Mouse (Mus musculus): ENCODE measurements at regions not wholly inside any gene's neighbourhood (a gene's known extent, or its start where the extent isn't known, plus 50 kb on each side); places are given as distances from the start of the nearest gene placed in this dataset.

DNA sequence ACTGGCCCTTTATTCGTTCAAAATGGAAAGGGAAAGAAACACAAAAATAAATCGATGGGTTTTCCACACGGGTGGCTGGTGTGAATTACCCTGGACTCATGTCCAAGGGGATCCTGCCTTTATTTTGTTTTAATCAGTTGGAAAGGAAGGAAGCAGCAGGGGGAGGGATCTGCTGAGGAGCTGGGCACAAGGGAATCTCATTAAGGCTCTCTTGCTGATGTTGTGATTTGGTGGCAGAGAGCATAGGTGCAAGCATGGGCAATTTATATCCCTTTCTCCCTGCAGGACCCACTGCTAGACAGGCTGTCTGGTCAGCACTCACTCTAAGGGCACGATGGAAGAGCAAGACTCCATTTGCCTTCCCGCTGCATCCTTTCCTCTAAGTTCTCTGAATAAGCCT, 469.2 kb downstream of the Epha7 start:
- WGBS = 16% methylated on average over 5 of the region's 5 CpGs
- DNase-seq (ENCODE audit: low spot score) (no peak), ATAC-seq (replicated peaks; ENCODE audit: low FRiP score) (peak; percentile 75)
- Histone ChIP-seq H3K36me3 (ENCODE audit: control insufficient read depth, insufficient read depth, low read length) (no peaks in the 10 kb centered on the region), H3K9ac (ENCODE audit: low read length) (no peak overlapping the region), H3K9me3 (ENCODE audit: control insufficient read depth, low read length) (no peaks in the 10 kb centered on the region), H3K4me2 (ENCODE audit: low read depth, low read length, severe bottlenecking) (no peak overlapping the region), H3K4me3 (ENCODE audit: low read depth, low read length) (no peak overlapping the region), H3K4me1 (replicated peaks; ENCODE audit: control insufficient read depth, insufficient read depth, low read length) (no peaks in the 10 kb centered on the region), H3K27ac (ENCODE audit: low read depth, low read length) (no peak overlapping the region), H3K27me3 (ENCODE audit: control insufficient read depth, insufficient read depth, low read length) (no peaks in the 10 kb centered on the region)

DNA sequence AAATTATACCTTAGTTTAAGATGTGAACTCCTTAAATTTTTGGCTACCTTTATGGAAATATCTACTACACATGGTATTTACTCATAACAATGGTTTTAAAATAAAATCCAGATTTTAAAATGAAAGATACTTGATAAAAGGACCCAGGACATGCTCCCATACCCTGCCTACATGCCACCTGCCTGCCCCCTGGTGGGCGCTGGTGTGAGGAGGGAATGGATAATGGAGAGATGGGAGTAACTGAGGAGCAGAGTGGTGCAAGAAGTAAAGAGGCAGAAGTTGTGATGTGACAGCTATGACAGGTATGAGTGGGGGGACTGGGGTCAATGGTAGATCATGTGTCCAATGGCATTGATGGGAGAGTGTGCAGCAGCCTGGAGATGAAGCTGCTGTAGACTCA, 488.4 kb downstream of the Epha7 start:
- Histone ChIP-seq H3K4me1 (replicated peaks; ENCODE audit: control insufficient read depth, insufficient read depth, low read length) (no peaks in the 10 kb centered on the region), H3K4me3 (ENCODE audit: low read depth, low read length) (no peak overlapping the region), H3K27me3 (ENCODE audit: control insufficient read depth, insufficient read depth, low read length) (no peaks in the 10 kb centered on the region), H3K36me3 (ENCODE audit: control insufficient read depth, insufficient read depth, low read length) (no peaks in the 10 kb centered on the region), H3K9ac (ENCODE audit: low read length) (no peak overlapping the region), H3K27ac (ENCODE audit: low read depth, low read length) (no peak overlapping the region), H3K9me3 (ENCODE audit: control insufficient read depth, low read length) (no peaks in the 10 kb centered on the region), H3K4me2 (ENCODE audit: low read depth, low read length, severe bottlenecking) (no peak overlapping the region)
- WGBS = 43% methylated on average over 1 of the region's 1 CpGs
- peak; percentile 56; the same call in 1 of the 2 replicates for ATAC-seq (replicated peaks; ENCODE audit: low FRiP score)
- DNase-seq (ENCODE audit: low spot score) = peak; percentile 62

DNA sequence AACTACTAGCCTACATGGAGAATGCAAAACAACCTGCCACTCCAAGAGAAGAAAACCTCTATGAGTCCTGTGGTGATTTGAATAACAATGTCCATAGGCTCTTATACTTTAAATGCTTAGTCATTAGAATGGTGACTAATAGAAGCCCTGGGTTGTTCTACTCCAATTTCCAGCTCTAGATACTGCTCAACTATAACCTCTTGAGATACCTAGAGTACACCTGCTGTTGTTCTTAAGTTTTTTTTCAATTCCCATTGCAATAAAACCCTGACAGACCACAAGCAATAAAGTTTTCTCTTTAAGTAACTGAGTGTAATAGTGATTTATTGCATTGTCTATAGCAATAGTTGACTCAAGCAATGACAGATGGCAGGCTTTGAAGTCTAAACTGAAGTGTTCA, 491.0 kb downstream of the Epha7 start:
- Histone ChIP-seq H3K27ac (ENCODE audit: low read depth, low read length) (no peak overlapping the region), H3K9ac (ENCODE audit: low read length) (no peak overlapping the region), H3K36me3 (ENCODE audit: control insufficient read depth, insufficient read depth, low read length) (no peaks in the 10 kb centered on the region), H3K27me3 (ENCODE audit: control insufficient read depth, insufficient read depth, low read length) (no peaks in the 10 kb centered on the region), H3K4me1 (replicated peaks; ENCODE audit: control insufficient read depth, insufficient read depth, low read length) (no peaks in the 10 kb centered on the region), H3K9me3 (ENCODE audit: control insufficient read depth, low read length) (no peaks in the 10 kb centered on the region), H3K4me2 (ENCODE audit: low read depth, low read length, severe bottlenecking) (no peak overlapping the region), H3K4me3 (ENCODE audit: low read depth, low read length) (no peak overlapping the region)
- ATAC-seq (replicated peaks; ENCODE audit: low FRiP score) (no peak), DNase-seq (ENCODE audit: low spot score) (no peak)

DNA sequence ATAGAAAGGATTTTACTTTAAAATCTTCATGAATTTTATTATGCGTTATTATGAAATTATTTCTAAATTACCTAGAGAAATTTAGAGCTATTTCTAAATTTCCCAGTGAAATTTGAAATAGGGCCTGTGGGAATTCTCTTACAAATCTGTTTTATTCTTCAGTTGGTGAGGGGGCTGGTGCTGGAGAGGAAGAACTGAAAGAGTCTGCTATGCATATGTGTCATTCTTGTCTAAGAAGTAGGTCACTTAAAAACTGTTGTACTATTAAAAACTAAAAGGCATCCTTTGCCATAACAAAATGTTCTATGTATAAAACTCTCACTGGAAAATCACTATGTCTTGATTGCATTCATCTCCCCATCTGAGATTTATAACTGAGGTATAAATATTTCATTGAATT, 494.3 kb downstream of the Epha7 start:
- Histone ChIP-seq H3K27me3 (ENCODE audit: control insufficient read depth, insufficient read depth, low read length) (no peaks in the 10 kb centered on the region), H3K27ac (ENCODE audit: low read depth, low read length) (no peak overlapping the region), H3K4me2 (ENCODE audit: low read depth, low read length, severe bottlenecking) (no peak overlapping the region), H3K4me3 (ENCODE audit: low read depth, low read length) (no peak overlapping the region), H3K36me3 (ENCODE audit: control insufficient read depth, insufficient read depth, low read length) (no peaks in the 10 kb centered on the region), H3K9ac (ENCODE audit: low read length) (no peak overlapping the region), H3K9me3 (ENCODE audit: control insufficient read depth, low read length) (no peaks in the 10 kb centered on the region), H3K4me1 (replicated peaks; ENCODE audit: control insufficient read depth, insufficient read depth, low read length) (no peaks in the 10 kb centered on the region)
- no peak for ATAC-seq (replicated peaks; ENCODE audit: low FRiP score)
- DNase-seq (ENCODE audit: low spot score) = no peak
- WGBS = 92% methylated on average over 1 of the region's 1 CpGs

DNA sequence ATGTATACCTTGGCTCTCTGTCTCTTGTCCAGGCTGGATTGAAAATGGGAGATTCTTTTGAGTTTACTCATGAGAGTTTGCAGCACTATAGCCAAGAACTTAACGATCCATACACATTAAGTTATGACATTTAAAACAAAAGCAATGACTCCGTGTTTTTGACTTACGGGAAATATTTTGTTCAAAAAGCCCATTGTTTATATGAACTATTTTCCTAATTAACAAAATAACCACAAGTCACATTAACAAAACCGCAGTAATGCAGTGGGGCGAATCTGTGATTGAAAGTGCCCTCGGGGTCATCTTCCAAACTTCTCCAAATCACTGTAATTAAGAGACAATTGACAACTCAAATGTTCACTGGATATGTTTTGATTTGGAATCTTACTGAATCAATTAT, 511.0 kb downstream of the Epha7 start:
- H3K4me3 ChIP-seq (ENCODE audit: low read depth, low read length) = no peak overlapping the region
- H3K36me3 ChIP-seq (ENCODE audit: control insufficient read depth, insufficient read depth, low read length) = no peaks in the 10 kb centered on the region
- H3K27ac ChIP-seq (ENCODE audit: low read depth, low read length) = no peak overlapping the region
- H3K4me1 ChIP-seq (replicated peaks; ENCODE audit: control insufficient read depth, insufficient read depth, low read length) = no peaks in the 10 kb centered on the region
- DNase-seq (ENCODE audit: low spot score) (no peak), ATAC-seq (replicated peaks; ENCODE audit: low FRiP score) (no peak)
- 86% methylated on average over 6 of the region's 6 CpGs for WGBS
- H3K4me2 ChIP-seq (ENCODE audit: low read depth, low read length, severe bottlenecking) = no peak overlapping the region
- H3K9me3 ChIP-seq (ENCODE audit: control insufficient read depth, low read length) = no peaks in the 10 kb centered on the region
- H3K27me3 ChIP-seq (ENCODE audit: control insufficient read depth, insufficient read depth, low read length) = no peaks in the 10 kb centered on the region
- no peak overlapping the region for H3K9ac ChIP-seq (ENCODE audit: low read length)

DNA sequence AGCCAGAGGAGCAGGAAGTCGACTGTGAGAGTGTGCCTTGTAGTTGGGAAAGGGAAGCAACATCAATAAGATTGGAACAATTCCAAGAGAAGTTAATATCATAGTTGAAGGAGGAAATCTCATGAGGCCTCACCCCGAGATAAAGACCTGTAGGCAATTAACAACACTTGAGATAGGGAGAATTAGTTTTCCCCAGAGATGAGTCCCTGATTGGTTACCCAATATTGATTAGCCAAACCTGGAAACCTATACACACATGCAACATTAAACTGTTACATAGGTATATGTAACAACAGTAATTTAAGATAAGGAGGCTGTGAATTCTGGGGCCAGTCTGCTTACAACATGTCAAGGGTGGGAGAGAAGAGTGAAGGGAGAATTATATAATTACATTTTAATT, 516.2 kb downstream of the Epha7 start:
- 91% methylated on average over 2 of the region's 2 CpGs for WGBS
- no peaks in the 10 kb centered on the region for H3K36me3 ChIP-seq (ENCODE audit: control insufficient read depth, insufficient read depth, low read length)

DNA sequence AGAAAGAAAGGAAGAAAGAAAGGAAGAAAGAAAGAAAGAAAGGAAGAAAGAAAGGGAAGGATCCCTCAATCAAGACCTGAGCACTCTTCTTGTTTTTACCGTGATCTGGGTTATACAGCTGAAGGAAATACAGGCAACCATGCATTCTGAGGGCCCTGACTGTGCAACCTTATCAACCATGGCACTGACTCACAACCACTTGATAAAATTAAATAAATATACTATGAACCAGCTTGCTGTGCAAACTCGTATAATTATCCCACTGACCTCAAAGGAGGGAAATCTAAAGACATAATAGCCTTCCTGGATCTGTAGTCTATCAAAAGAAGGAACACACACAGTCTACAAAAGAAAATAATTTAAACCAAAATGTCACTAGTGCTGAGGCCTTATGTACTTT, 518.8 kb downstream of the Epha7 start:
- Histone ChIP-seq H3K27ac (ENCODE audit: low read depth, low read length) (no peak overlapping the region), H3K4me1 (replicated peaks; ENCODE audit: control insufficient read depth, insufficient read depth, low read length) (no peaks in the 10 kb centered on the region), H3K27me3 (ENCODE audit: control insufficient read depth, insufficient read depth, low read length) (no peaks in the 10 kb centered on the region), H3K4me2 (ENCODE audit: low read depth, low read length, severe bottlenecking) (no peak overlapping the region), H3K9ac (ENCODE audit: low read length) (no peak overlapping the region), H3K9me3 (ENCODE audit: control insufficient read depth, low read length) (no peaks in the 10 kb centered on the region), H3K36me3 (ENCODE audit: control insufficient read depth, insufficient read depth, low read length) (no peaks in the 10 kb centered on the region), H3K4me3 (ENCODE audit: low read depth, low read length) (no peak overlapping the region)
- ATAC-seq (replicated peaks; ENCODE audit: low FRiP score) = no peak
- no peak for DNase-seq (ENCODE audit: low spot score)
- 73% methylated on average over 2 of the region's 2 CpGs for whole genome bisulfite sequencing

More for the DNA sequence above, 516.2 kb downstream of the Epha7 start:
- Histone ChIP-seq H3K9ac (ENCODE audit: low read length) (no peak overlapping the region), H3K27ac (ENCODE audit: low read depth, low read length) (no peak overlapping the region), H3K4me2 (ENCODE audit: low read depth, low read length, severe bottlenecking) (no peak overlapping the region), H3K9me3 (ENCODE audit: control insufficient read depth, low read length) (no peaks in the 10 kb centered on the region), H3K4me1 (replicated peaks; ENCODE audit: control insufficient read depth, insufficient read depth, low read length) (no peaks in the 10 kb centered on the region), H3K4me3 (ENCODE audit: low read depth, low read length) (no peak overlapping the region), H3K27me3 (ENCODE audit: control insufficient read depth, insufficient read depth, low read length) (no peaks in the 10 kb centered on the region)
- no peak for ATAC-seq (replicated peaks; ENCODE audit: low FRiP score)
- no peak for DNase-seq (ENCODE audit: low spot score)

DNA sequence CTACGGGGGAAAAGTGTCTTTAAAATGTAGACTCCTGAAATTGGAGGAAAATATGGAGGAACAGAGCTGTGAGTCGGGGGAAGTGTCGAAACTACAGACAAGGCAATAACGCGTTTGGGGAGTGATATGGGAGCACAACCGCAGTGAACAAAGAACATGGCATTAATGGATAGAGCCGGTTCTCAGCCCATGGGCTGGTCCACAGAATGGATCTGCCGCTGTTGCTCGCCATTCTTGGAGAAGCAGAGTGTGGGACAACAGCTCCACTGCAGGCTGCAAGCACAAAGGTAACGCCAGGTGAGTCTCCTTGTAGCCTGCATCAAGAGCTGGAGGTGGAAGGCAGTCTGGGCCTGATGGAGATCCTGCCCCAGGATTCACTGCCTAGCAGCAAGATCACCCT, 524.3 kb downstream of the Epha7 start:
- ATAC-seq (replicated peaks; ENCODE audit: low FRiP score) (no peak), DNase-seq (ENCODE audit: low spot score) (no peak)
- H3K27ac ChIP-seq (ENCODE audit: low read depth, low read length) = no peak overlapping the region
- H3K9ac ChIP-seq (ENCODE audit: low read length) = no peak overlapping the region
- H3K4me1 ChIP-seq (replicated peaks; ENCODE audit: control insufficient read depth, insufficient read depth, low read length) = no peaks in the 10 kb centered on the region
- 90% methylated on average over 10 of the region's 10 CpGs for WGBS
- H3K4me3 ChIP-seq (ENCODE audit: low read depth, low read length) = no peak overlapping the region
- H3K36me3 ChIP-seq (ENCODE audit: control insufficient read depth, insufficient read depth, low read length) = no peaks in the 10 kb centered on the region
- no peaks in the 10 kb centered on the region for H3K9me3 ChIP-seq (ENCODE audit: control insufficient read depth, low read length)
- no peak overlapping the region for H3K4me2 ChIP-seq (ENCODE audit: low read depth, low read length, severe bottlenecking)
- no peaks in the 10 kb centered on the region for H3K27me3 ChIP-seq (ENCODE audit: control insufficient read depth, insufficient read depth, low read length)

DNA sequence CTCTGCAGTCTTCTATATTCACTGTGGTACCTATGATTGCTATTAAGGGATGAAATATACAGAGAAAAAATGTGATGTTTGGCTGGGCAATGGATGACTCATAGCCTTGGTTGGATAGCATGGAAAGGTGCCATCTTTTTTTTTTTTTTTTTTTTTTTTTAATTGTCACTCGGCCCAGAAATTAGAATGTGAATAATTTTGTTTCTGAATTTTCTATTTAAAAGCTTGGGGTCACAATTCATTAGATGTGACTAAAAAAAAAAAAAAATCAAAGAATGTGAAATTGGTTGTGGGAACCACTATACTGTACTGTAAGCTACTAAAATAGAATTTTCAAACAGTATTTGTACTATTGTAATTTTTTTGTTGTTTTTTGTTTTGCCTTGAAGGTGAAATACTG, 549.3 kb downstream of the Epha7 start:
- no peak for DNase-seq (ENCODE audit: low spot score)
- H3K4me2 ChIP-seq (ENCODE audit: low read depth, low read length, severe bottlenecking) = no peak overlapping the region
- no peak overlapping the region for H3K27ac ChIP-seq (ENCODE audit: low read depth, low read length)
- ATAC-seq (replicated peaks; ENCODE audit: low FRiP score) = no peak
- H3K4me1 ChIP-seq (replicated peaks; ENCODE audit: control insufficient read depth, insufficient read depth, low read length) = no peaks in the 10 kb centered on the region
- H3K9me3 ChIP-seq (ENCODE audit: control insufficient read depth, low read length) = no peaks in the 10 kb centered on the region
- WGBS = 70% methylated on average over 1 of the region's 1 CpGs
- H3K36me3 ChIP-seq (ENCODE audit: control insufficient read depth, insufficient read depth, low read length) = no peaks in the 10 kb centered on the region
- no peak overlapping the region for H3K9ac ChIP-seq (ENCODE audit: low read length)
- no peaks in the 10 kb centered on the region for H3K27me3 ChIP-seq (ENCODE audit: control insufficient read depth, insufficient read depth, low read length)
- no peak overlapping the region for H3K4me3 ChIP-seq (ENCODE audit: low read depth, low read length)
